25 mouse cellular contexts compared by ENCODE assay signal in the genomic region with DNA sequence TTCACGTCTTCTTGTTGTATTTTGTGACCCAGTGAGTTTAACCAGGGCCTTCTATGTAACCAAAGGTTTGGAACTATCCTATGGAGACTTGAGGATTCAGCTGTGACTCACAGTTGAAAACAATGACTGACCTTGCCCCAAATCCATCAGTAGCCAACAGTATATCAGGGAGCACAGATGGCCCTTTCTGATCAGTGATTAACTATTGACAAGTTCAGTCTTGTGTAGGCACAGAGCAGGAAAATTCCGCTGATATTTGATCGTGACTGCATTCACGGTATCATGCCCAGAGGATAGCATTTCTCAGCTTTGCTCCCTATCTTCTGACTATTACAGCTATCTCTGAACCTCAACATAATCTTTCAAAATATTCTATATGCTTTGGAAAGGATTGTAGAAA.
"Had no signal": no experiment of that assay in that cellular context is flagged by ENCODE, and none has a peak within 500 bp of the region (broad histone marks: within the 10 kb centered on the region; RNA-seq: fewer than 3 reads in every experiment).

No protein-coding gene starts in this region.

- H3K9ac ChIP-seq: heart, embryonic 13.5 days; heart, embryonic 15.5 days; hindbrain, embryonic 14.5 days; intestine, embryonic 15.5 days; limb, embryonic 13.5 days; limb, embryonic 15.5 days had no signal

- H3K9me3 ChIP-seq: heart, embryonic 13.5 days; heart, embryonic 15.5 days; intestine, embryonic 15.5 days; limb, embryonic 13.5 days; limb, embryonic 15.5 days had no signal

- H3K27ac ChIP-seq: gastrocnemius, adult 2 months; heart, adult 2 months; heart, embryonic 13.5 days; heart, embryonic 15.5 days; hindbrain, embryonic 14.5 days; intestine, embryonic 15.5 days; layer of hippocampus, adult 2 months; limb, embryonic 13.5 days; limb, embryonic 15.5 days had no signal

- H3K4me3 ChIP-seq: gastrocnemius, adult 2 months; heart, adult 2 months; heart, embryonic 13.5 days; heart, embryonic 15.5 days; intestine, embryonic 15.5 days; layer of hippocampus, adult 2 months; limb, embryonic 13.5 days; limb, embryonic 15.5 days had no signal

- H3K4me2 ChIP-seq: heart, embryonic 11.5 days; heart, embryonic 13.5 days; heart, embryonic 15.5 days; hindbrain, embryonic 14.5 days; intestine, embryonic 15.5 days; limb, embryonic 13.5 days; limb, embryonic 15.5 days; liver, embryonic 11.5 days had no signal

- DNase-seq: gastrocnemius, adult 2 months; gastrocnemius, postnatal 10 days; gastrocnemius, postnatal 36 days; heart, adult 11 months; heart, adult 2 months; heart, postnatal 14 days; heart, postnatal 36 days; kidney, adult 18-20 months; kidney, adult 8-10 months; kidney, postnatal 10 days; kidney, postnatal 25 days; kidney, postnatal 4 days; left cerebral cortex, postnatal 4 days had no signal

- H3K4me1 ChIP-seq: heart, embryonic 13.5 days; heart, embryonic 15.5 days; intestine, embryonic 15.5 days; limb, embryonic 13.5 days; limb, embryonic 15.5 days had no signal

- H3K27me3 ChIP-seq: heart, embryonic 13.5 days; heart, embryonic 15.5 days; intestine, embryonic 15.5 days; limb, embryonic 13.5 days; limb, embryonic 15.5 days had no signal

- ATAC-seq: hindbrain, embryonic 16.5 days; inflammation-experienced regulatory T-cells, adult 6 months; intestine, embryonic 15.5 days; intestine, postnatal 0 days had no signal

- H3K36me3 ChIP-seq: heart, embryonic 13.5 days; heart, embryonic 15.5 days; intestine, embryonic 15.5 days; limb, embryonic 13.5 days; limb, embryonic 15.5 days had no signal
